Mouse (Mus musculus) hindbrain, embryonic 14.5 days (tissue): ENCODE results near the gene Slc12a7. TPM values are rescaled to one million over a fixed set of nuclear protein-coding genes. Genes with fewer than 3 reads are reported as not detected.
A peak's percentile ranks its signal among the peaks of the same experiment; 100 is the strongest.

ENCODE experiments used
- ATAC-seq: fragments of 200-750 bp; cut with Nextera tagmentation; 2 replicates; pipeline ENCODE4 v1.8.0; 2017; ENCODE audit warnings: moderate number of reproducible peaks, mild to moderate bottlenecking, moderate TSS enrichment, moderate library complexity; ENCODE audit not compliant: low FRiP score
- DNase-seq: peaks from one replicate; pipeline ENCODE4 v3.0.0-alpha.2; 2015; ENCODE audit warnings: low spot score
- H3K27ac ChIP-seq: fragments of 300-500 bp; sonication (generic); 2 replicates; pipeline ENCODE4 v1.5.1; 2014; ENCODE audit warnings: mild to moderate bottlenecking, moderate library complexity
- H3K27me3 ChIP-seq: fragments of 300-500 bp; sonication (generic); 2 replicates; pipeline ENCODE4 v1.6.1; 2014; ENCODE audit warnings: mild to moderate bottlenecking, low read length, mixed read lengths; ENCODE audit not compliant: control insufficient read depth, insufficient read depth
- H3K36me3 ChIP-seq: fragments of 300-500 bp; sonication (generic); replicated peaks from 2 replicates; pipeline ENCODE4 v1.6.1; 2014; ENCODE audit not compliant: control insufficient read depth, insufficient read depth
- H3K4me1 ChIP-seq: fragments of 300-500 bp; sonication (generic); replicated peaks from 2 replicates; pipeline ENCODE4 v1.6.1; 2014; ENCODE audit warnings: antibody characterized with exemption, low read length, mixed read lengths; ENCODE audit not compliant: control insufficient read depth, insufficient read depth
- H3K4me2 ChIP-seq: fragments of 300-500 bp; sonication (generic); replicated peaks from 2 replicates; pipeline ENCODE4 v1.6.1; 2014; ENCODE audit warnings: mild to moderate bottlenecking, moderate library complexity
- H3K4me3 ChIP-seq: fragments of 300-500 bp; sonication (generic); replicated peaks from 2 replicates; pipeline ENCODE4 v1.5.1; 2014; ENCODE audit warnings: mild to moderate bottlenecking, low read length
- H3K9ac ChIP-seq: fragments of 300-500 bp; sonication (generic); 2 replicates; pipeline ENCODE4 v1.6.1; 2014
- H3K9me3 ChIP-seq: fragments of 300-500 bp; sonication (generic); 2 replicates; pipeline ENCODE4 v1.6.1; 2016; ENCODE audit warnings: low read length; ENCODE audit not compliant: control insufficient read depth
- WGBS: fragments of 180-500 bp; shearing (Covaris S2); extraction: QIAGEN DNeasy Blood & Tissue Kit; methylation state at CpG from one replicate; pipeline ENCODE4 v1.1.7; 2014; 5-methylcytosine and 5-hydroxymethylcytosine counted together
- polyA plus RNA-seq: library from polyadenylated mRNA; unstranded; fragments of >200 nt; fragmentation: Nextera tagmentation; extraction: Ambion mirVana; gene quantifications from 2 replicates; pipeline ENCODE4 v1.2.1, GENCODE M21; 2014

The Slc12a7 gene
- polyA plus RNA-seq, 1 experiment from 2014 or later: 10.6 TPM

DNA sequence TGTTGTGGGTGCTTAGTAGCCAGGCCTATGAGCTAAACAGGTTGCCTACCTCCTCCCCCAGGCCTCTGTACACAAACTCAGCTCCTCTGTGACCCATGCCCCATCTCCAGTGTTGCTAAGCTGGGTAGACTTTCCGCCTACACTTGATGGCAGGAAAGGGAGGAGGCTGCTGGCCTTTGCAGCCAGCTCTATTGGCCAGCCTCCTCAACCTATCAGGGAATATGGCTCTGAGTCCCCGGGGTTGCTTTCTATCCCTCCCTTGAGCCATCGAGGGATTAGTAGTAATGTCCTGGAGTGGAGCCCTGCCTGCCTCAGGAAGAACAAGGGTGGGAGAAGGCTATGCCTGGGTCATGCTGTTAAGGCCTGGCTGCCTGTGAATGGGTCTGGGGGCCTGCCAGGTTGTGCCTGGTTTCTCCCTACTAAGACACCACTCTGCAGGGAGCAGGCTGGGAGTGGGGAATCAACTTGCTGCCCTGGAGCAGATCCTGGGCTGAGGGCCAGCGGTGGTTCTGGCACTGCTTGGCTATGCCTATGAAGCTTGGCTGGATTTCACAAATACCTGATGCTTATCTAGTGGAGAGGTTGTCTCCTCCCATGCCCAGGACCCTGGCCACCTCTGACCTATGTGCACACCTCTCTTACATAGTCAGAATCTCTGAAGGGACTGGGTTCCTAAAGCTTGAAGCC is 40.8 kb downstream of the Slc12a7 start:
- 0 out of 2 replicates have a peak overlapping the region, but pooled peaks have one; percentile 11 for H3K27ac ChIP-seq
- H3K4me1 ChIP-seq: 0 out of 2 replicates have a peak, but pooled peaks cover 3% of the 10 kb centered on the region
- ATAC-seq (peak; percentile 18; the same call in 1 of the 2 replicates), DNase-seq (no peak)
- H3K9ac ChIP-seq: no peak overlapping the region
- no peaks in the 10 kb centered on the region for H3K36me3 ChIP-seq
- no peak overlapping the region for H3K4me3 ChIP-seq
- no peaks in the 10 kb centered on the region for H3K27me3 ChIP-seq
- 58% methylated on average over 4 of the region's 4 CpGs for WGBS
- no peaks in the 10 kb centered on the region for H3K9me3 ChIP-seq
- H3K4me2 ChIP-seq: no peak overlapping the region

DNA sequence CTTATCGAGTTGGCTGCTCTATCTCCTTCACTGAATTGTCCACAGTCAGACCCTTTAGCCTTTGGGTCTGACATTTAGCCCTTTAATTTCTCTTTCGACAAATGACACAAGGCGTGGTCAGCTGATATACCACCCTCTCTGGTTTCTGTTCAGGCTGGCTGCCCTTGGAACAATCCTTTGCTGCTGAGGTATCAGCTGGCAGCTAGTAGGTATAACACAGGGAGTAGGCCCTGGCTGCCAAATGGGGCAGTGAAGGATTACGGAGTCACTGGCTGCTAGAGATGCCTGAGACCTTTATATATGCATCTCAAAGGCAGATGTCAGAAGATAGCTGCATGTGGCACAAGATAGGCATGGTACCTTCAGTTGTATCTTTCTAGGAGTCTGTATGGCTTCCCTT is 42.9 kb downstream of the Slc12a7 start:
- Histone ChIP-seq H3K27me3 (no peaks in the 10 kb centered on the region), H3K27ac (no peak overlapping the region), H3K4me2 (no peak overlapping the region), H3K4me1 (0 out of 2 replicates have a peak, but pooled peaks cover 2% of the 10 kb centered on the region), H3K9me3 (no peaks in the 10 kb centered on the region), H3K4me3 (no peak overlapping the region), H3K36me3 (no peaks in the 10 kb centered on the region), H3K9ac (no peak overlapping the region)
- DNase-seq (no peak), ATAC-seq (no peak)
- 86% methylated on average over 4 of the region's 4 CpGs for WGBS

DNA sequence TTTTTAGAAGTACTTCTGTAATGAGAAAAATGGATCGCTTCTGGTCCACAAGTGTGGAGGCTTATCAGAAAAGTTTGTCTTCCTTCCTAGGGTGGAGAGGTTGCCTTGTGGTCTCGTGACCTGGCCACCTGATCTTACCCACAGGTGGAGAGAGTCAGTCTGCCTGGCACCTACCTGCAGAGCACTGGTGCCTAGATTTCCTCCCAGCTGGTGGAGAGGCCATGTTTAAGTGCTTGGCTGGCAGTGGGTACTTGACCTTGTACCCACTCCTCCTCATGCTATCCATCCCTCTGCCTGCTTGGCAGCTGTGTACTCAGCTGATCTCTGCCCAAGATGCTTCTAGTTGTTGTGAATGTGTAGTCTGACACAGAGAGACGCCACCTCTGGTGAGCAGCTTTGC is 44.7 kb downstream of the Slc12a7 start:
- Histone ChIP-seq H3K4me2 (no peak overlapping the region), H3K9me3 (no peaks in the 10 kb centered on the region), H3K9ac (no peak overlapping the region), H3K4me3 (no peak overlapping the region), H3K4me1 (no peaks in the 10 kb centered on the region), H3K27me3 (no peaks in the 10 kb centered on the region), H3K36me3 (no peaks in the 10 kb centered on the region), H3K27ac (no peak overlapping the region)
- ATAC-seq (no peak), DNase-seq (no peak)
- 97% methylated on average over 3 of the region's 3 CpGs for WGBS

DNA sequence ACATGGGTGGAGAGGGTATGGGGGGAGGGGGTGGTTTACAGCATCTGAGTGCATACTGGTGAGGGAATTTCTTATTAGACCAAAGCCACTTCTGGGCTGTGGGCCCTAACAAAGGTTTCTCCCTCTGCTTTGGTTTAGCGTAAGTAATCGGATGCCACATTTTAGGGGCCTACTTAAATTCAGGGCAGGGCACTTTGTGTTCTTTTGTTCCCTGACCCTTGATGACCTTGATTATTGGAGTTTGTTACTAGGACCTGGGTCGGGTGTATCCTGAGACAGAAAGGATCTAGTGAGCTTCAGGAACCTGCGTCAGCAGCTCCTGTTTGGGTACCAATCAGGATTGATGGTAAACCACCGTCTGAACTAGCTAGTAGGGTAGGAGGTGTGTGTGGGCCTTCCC is 49.6 kb downstream of the Slc12a7 start:
- H3K4me3 ChIP-seq: no peak overlapping the region
- no peaks in the 10 kb centered on the region for H3K9me3 ChIP-seq
- H3K36me3 ChIP-seq: peaks cover 13% of the 10 kb centered on the region
- H3K9ac ChIP-seq: no peak overlapping the region
- H3K27me3 ChIP-seq: no peaks in the 10 kb centered on the region
- no peak overlapping the region for H3K4me2 ChIP-seq
- ATAC-seq: no peak
- 46% methylated on average over 5 of the region's 5 CpGs for WGBS
- no peak overlapping the region for H3K27ac ChIP-seq
- DNase-seq: no peak
- no peaks in the 10 kb centered on the region for H3K4me1 ChIP-seq

DNA sequence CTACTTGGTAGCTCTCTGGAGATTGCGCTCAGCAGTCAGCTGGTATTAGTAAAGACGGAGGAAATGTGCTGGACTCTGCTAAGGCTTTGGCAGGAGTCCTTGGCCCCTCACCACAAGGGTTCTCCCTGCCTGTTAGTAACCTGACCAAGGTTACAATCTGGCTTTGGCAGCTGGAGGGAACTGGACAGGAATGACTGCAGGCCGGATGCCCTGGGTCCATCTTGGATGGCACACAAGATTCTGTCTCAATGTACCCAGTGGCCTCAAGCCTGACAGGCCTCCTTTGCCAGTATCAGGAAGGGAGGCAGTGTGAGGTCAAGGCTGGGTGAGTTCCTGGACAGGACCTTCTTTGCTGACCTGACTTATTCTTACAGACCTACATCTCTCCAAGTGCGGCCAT is 59.3 kb downstream of the Slc12a7 start:
- ATAC-seq (no peak), DNase-seq (no peak)
- WGBS: 97% methylated on average over 4 of the region's 4 CpGs
- Histone ChIP-seq H3K4me2 (no peak overlapping the region), H3K9me3 (no peaks in the 10 kb centered on the region), H3K27me3 (no peaks in the 10 kb centered on the region), H3K4me1 (no peaks in the 10 kb centered on the region), H3K9ac (no peak overlapping the region), H3K36me3 (peaks cover 34% of the 10 kb centered on the region), H3K27ac (no peak overlapping the region), H3K4me3 (no peak overlapping the region)

DNA sequence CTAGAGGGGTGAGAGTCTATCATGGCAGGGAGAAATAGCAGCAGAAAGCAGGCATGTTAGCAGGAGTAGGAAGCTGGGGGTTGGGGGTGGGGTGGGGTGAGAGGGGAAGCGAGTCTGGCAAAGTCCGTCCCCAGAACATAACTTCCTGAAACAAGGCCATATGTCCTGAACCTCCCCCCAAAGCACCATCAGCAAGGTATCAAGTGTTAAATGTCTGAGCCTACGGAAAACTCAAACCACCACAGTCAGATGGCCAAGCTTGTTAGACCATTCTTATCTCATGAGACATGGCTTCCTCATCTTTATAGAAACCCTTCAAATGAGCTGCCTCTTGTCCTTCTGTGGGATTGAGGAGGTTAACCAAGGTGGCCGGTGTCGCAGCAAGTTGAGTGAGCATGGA is 60.3 kb downstream of the Slc12a7 start:
- H3K4me2 ChIP-seq: no peak overlapping the region

DNA sequence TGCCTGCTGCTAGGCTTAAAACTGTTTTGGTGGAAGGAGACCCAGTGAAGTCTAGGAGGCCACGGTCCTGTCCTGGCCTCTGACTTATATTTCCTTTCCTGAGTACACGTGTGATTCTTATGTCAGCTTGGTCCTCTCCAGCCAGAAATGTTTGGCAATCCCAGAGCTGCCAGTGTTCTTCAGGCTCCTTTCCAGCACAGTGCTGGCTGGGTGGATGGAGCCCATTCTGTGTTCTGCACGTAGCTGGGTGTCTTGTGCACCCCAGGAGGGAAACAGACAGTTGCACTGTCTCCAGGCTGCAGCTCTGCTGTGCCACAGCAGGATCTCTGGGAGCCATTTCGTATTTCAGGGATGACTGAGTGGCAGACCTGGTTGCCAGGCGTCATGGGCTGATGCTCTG is 66.2 kb downstream of the Slc12a7 start:
- no peak overlapping the region for H3K4me2 ChIP-seq
- H3K9ac ChIP-seq: no peak overlapping the region
- H3K27ac ChIP-seq: no peak overlapping the region
- no peaks in the 10 kb centered on the region for H3K27me3 ChIP-seq
- peaks cover 44% of the 10 kb centered on the region for H3K36me3 ChIP-seq
- no peaks in the 10 kb centered on the region for H3K4me1 ChIP-seq
- WGBS: 83% methylated on average over 5 of the region's 5 CpGs
- H3K9me3 ChIP-seq: no peaks in the 10 kb centered on the region
- H3K4me3 ChIP-seq: no peak overlapping the region
- no peak for DNase-seq
- ATAC-seq: no peak

More for the DNA sequence above, 60.3 kb downstream of the Slc12a7 start:
- H3K36me3 ChIP-seq: peaks cover 35% of the 10 kb centered on the region
- DNase-seq (no peak), ATAC-seq (no peak)
- no peak overlapping the region for H3K4me3 ChIP-seq
- H3K27me3 ChIP-seq: no peaks in the 10 kb centered on the region
- H3K27ac ChIP-seq: no peak overlapping the region
- H3K9me3 ChIP-seq: no peaks in the 10 kb centered on the region
- no peak overlapping the region for H3K9ac ChIP-seq
- no peaks in the 10 kb centered on the region for H3K4me1 ChIP-seq
- 91% methylated on average over 5 of the region's 5 CpGs for WGBS

DNA sequence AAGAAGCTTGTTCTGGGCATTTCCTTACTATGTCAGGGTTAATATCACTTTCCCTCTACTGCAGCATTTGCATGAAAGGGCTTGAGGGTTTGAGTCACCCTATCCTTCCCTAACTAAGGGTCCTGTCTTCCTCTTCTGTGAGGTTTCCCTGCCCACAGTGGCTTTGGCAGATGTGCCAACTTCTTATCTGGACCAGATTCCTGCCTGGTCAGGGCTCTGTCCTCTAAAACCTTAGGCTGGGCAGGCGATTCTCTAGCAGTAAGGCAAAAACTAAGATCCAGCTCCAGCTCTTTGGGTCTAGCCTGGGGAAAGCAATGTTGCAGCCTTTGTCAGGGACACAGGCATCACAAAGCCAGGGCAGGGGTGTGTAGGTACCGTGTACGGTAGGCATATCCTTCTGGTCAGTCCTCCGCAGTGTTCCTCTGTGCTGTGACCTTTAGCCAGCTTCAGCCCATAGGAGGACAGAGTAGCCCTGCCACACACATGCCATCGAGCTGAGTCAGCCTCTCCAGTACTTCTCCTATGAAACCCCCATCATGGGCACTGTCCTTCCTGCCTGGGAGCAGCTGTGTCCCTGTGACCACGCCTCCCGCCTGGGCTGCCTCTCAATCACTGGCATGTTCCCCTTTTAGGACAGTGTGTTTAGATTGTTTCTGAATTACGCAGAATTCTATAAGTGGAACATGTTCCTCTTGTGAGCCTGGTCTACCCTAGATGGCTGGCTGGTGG is 70.7 kb downstream of the Slc12a7 start:
- Histone ChIP-seq H3K9me3 (no peaks in the 10 kb centered on the region), H3K4me3 (no peak overlapping the region), H3K9ac (no peak overlapping the region), H3K27ac (no peak overlapping the region), H3K36me3 (peaks cover 32% of the 10 kb centered on the region; the same call in 1 of the 2 replicates), H3K27me3 (no peaks in the 10 kb centered on the region), H3K4me1 (no peaks in the 10 kb centered on the region), H3K4me2 (no peak overlapping the region)
- ATAC-seq (no peak), DNase-seq (no peak)
- 96% methylated on average over 8 of the region's 8 CpGs for WGBS

DNA sequence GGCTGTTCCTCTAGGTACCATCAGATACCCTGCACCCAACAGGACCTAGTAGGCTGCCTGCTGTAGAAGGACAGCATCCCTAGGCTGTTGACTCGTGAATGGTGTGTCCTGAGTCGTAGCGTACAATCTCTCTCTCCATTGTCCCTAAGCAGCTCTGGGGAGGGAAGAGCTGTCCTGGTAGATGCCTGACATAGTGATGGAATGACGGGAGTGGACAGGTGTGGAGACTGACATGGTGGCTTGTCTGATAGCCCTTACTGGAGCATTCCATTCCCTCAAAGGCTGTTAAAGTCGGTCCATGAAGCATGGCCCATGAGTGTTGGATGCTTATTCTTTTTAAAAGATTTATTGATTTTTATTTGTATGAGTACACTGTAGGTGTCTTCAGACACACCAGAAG is 72.0 kb downstream of the Slc12a7 start:
- H3K9me3 ChIP-seq: no peaks in the 10 kb centered on the region
- no peaks in the 10 kb centered on the region for H3K4me1 ChIP-seq
- no peak overlapping the region for H3K4me3 ChIP-seq
- no peak overlapping the region for H3K27ac ChIP-seq
- no peaks in the 10 kb centered on the region for H3K27me3 ChIP-seq
- no peak for ATAC-seq
- H3K9ac ChIP-seq: no peak overlapping the region
- peaks cover 39% of the 10 kb centered on the region for H3K36me3 ChIP-seq
- 94% methylated on average over 5 of the region's 5 CpGs for WGBS
- no peak overlapping the region for H3K4me2 ChIP-seq
- DNase-seq: no peak
